Mouse (Mus musculus) forebrain, embryonic 16.5 days (tissue): Measurements from ENCODE around the gene Park7. TPM values are rescaled to one million over a fixed set of nuclear protein-coding genes. Genes with fewer than 3 reads are reported as not detected.
"Not testable (repeated sequence)": the region's sequence is repeated elsewhere in the genome, so short reads cannot be mapped to it uniquely, and the experiment has no call there.

ENCODE experiments used
- ATAC-seq: fragments of 200-750 bp; cut with Nextera tagmentation; 2 replicates; pipeline ENCODE4 v1.8.0; 2017; ENCODE audit warnings: mild to moderate bottlenecking, moderate library complexity
- H3K27ac ChIP-seq: fragments of 300-500 bp; sonication (generic); 2 replicates; pipeline ENCODE4 v1.5.1; 2014; ENCODE audit warnings: low read length, control low read depth
- H3K27me3 ChIP-seq: fragments of 300-500 bp; sonication (generic); replicated peaks from 2 replicates; pipeline ENCODE4 v1.6.1; 2014; ENCODE audit warnings: low read length; ENCODE audit not compliant: control insufficient read depth, insufficient read depth
- H3K36me3 ChIP-seq: fragments of 300-500 bp; sonication (generic); 2 replicates; pipeline ENCODE4 v1.6.1; 2014; ENCODE audit not compliant: control insufficient read depth, insufficient read depth
- H3K4me1 ChIP-seq: fragments of 300-500 bp; sonication (generic); replicated peaks from 2 replicates; pipeline ENCODE4 v1.6.1; 2014; ENCODE audit warnings: low read length; ENCODE audit not compliant: control insufficient read depth, insufficient read depth
- H3K4me2 ChIP-seq: fragments of 300-500 bp; sonication (generic); 2 replicates; pipeline ENCODE4 v1.6.1; 2014; ENCODE audit warnings: mild to moderate bottlenecking, low read length, control low read depth
- H3K4me3 ChIP-seq: fragments of 300-500 bp; sonication (generic); replicated peaks from 2 replicates; pipeline ENCODE4 v1.5.1; 2014; ENCODE audit warnings: mild to moderate bottlenecking, low read length, control low read depth
- H3K9ac ChIP-seq: fragments of 300-500 bp; sonication (generic); replicated peaks from 2 replicates; pipeline ENCODE4 v1.6.1; 2014; ENCODE audit warnings: low read depth, low read length, control low read depth
- H3K9me3 ChIP-seq: fragments of 300-500 bp; sonication (generic); 2 replicates; pipeline ENCODE4 v1.6.1; 2016; ENCODE audit warnings: low read length; ENCODE audit not compliant: control insufficient read depth
- WGBS: fragments of 180-500 bp; shearing (Covaris S2); extraction: QIAGEN DNeasy Blood & Tissue Kit; methylation state at CpG from one replicate; pipeline ENCODE4 v1.1.7; 2014; 5-methylcytosine and 5-hydroxymethylcytosine counted together
- polyA plus RNA-seq: library from polyadenylated mRNA; unstranded; fragments of >200 nt; fragmentation: Nextera tagmentation; extraction: Ambion mirVana; gene quantifications from 2 replicates; pipeline ENCODE4 v1.2.1, GENCODE M21; 2015

Gene Park7
- polyA plus RNA-seq, 1 experiment from 2014 or later = 370 TPM

GRCm38 (mm10) chr4:150917336-150918027 is 3.2 kb upstream of the Park7 start:
- ATAC-seq = no peak
- no peak overlapping the region for H3K27ac ChIP-seq
- H3K4me2 ChIP-seq = no peak overlapping the region
- no peaks in the 10 kb centered on the region for H3K27me3 ChIP-seq
- H3K4me1 ChIP-seq = peaks cover 13% of the 10 kb centered on the region
- H3K9me3 ChIP-seq = no peaks in the 10 kb centered on the region
- no peaks in the 10 kb centered on the region for H3K36me3 ChIP-seq
- 71% methylated on average over 8 of the region's 8 CpGs for WGBS
- no peak overlapping the region for H3K4me3 ChIP-seq
- no peak overlapping the region for H3K9ac ChIP-seq

- no peak for ATAC-seq
- WGBS = 45% methylated on average over 10 of the region's 10 CpGs
- H3K4me2 ChIP-seq = peak overlapping the region; percentile 82
- no peaks in the 10 kb centered on the region for H3K27me3 ChIP-seq
- peaks cover 13% of the 10 kb centered on the region for H3K4me1 ChIP-seq
- H3K27ac ChIP-seq = peak overlapping the region; percentile 7; the same call in 1 of the 2 replicates
- peak overlapping the region; percentile 75 for H3K4me3 ChIP-seq
- no peaks in the 10 kb centered on the region for H3K9me3 ChIP-seq
- H3K9ac ChIP-seq = peak overlapping the region; percentile 71
- H3K36me3 ChIP-seq = no peaks in the 10 kb centered on the region
Measured at GRCm38 (mm10) chr4:150915181-150915906, 1.1 kb upstream of the Park7 start.

- Histone ChIP-seq H3K4me2 (peak overlapping the region; percentile 82), H3K9me3 (no peaks in the 10 kb centered on the region), H3K27me3 (no peaks in the 10 kb centered on the region), H3K9ac (peak overlapping the region; percentile 78), H3K4me1 (peaks cover 21% of the 10 kb centered on the region), H3K27ac (peak overlapping the region; percentile 79; the same call in 1 of the 2 replicates), H3K36me3 (no peaks in the 10 kb centered on the region), H3K4me3 (peak overlapping the region; percentile 75)
- ATAC-seq = no peak
- WGBS = 13% methylated on average over 12 of the region's 12 CpGs
Measured at GRCm38 (mm10) chr4:150913743-150914142, 494 bp downstream of the Park7 start.

GRCm38 (mm10) chr4:150910164-150910951 is 3.9 kb downstream of the Park7 start:
- Histone ChIP-seq H3K27ac (peak overlapping the region; percentile 60), H3K36me3 (no peaks in the 10 kb centered on the region), H3K4me2 (peak overlapping the region; percentile 52), H3K4me3 (peak overlapping the region; percentile 36), H3K27me3 (no peaks in the 10 kb centered on the region), H3K9me3 (no peaks in the 10 kb centered on the region), H3K4me1 (peaks cover 25% of the 10 kb centered on the region), H3K9ac (peak overlapping the region; percentile 51; the same call in 1 of the 2 replicates)
- ATAC-seq = no peak; the same call in 1 of the 2 replicates
- WGBS = 84% methylated on average over 19 of the region's 19 CpGs

- peak overlapping the region; percentile 79 for H3K4me2 ChIP-seq
- peaks cover 19% of the 10 kb centered on the region for H3K4me1 ChIP-seq
- no peaks in the 10 kb centered on the region for H3K9me3 ChIP-seq
- peak; percentile 88 for ATAC-seq
- under 1% methylated on average over 55 of the region's 56 CpGs for WGBS
- peak overlapping the region; percentile 60 for H3K27ac ChIP-seq
- peak overlapping the region; percentile 70 for H3K4me3 ChIP-seq
- peak overlapping the region; percentile 68 for H3K9ac ChIP-seq
- peaks cover 3% of the 10 kb centered on the region; the same call in 1 of the 2 replicates for H3K36me3 ChIP-seq
- no peaks in the 10 kb centered on the region for H3K27me3 ChIP-seq
Measured at GRCm38 (mm10) chr4:150909451-150910156, 4.6 kb downstream of the Park7 start.

GRCm38 (mm10) chr4:150908512-150908911 is 5.7 kb downstream of the Park7 start:
- 71% methylated on average over 5 of the region's 5 CpGs for WGBS
- H3K9ac ChIP-seq, H3K27ac ChIP-seq, H3K36me3 ChIP-seq, H3K9me3 ChIP-seq, H3K27me3 ChIP-seq, H3K4me2 ChIP-seq, ATAC-seq, H3K4me3 ChIP-seq: not testable (repeated sequence)
- peaks cover 16% of the 10 kb centered on the region for H3K4me1 ChIP-seq

- H3K9ac ChIP-seq = no peak overlapping the region
- no peaks in the 10 kb centered on the region for H3K27me3 ChIP-seq
- 95% methylated on average over 8 of the region's 8 CpGs for WGBS
- no peak overlapping the region for H3K4me2 ChIP-seq
- H3K9me3 ChIP-seq = no peaks in the 10 kb centered on the region
- H3K4me3 ChIP-seq = no peak overlapping the region
- H3K27ac ChIP-seq = no peak overlapping the region
- no peak for ATAC-seq
- H3K36me3 ChIP-seq = peaks cover 16% of the 10 kb centered on the region
- H3K4me1 ChIP-seq = peaks cover 14% of the 10 kb centered on the region
Measured at GRCm38 (mm10) chr4:150907099-150907498, 7.1 kb downstream of the Park7 start.

- Histone ChIP-seq H3K9me3 (no peaks in the 10 kb centered on the region), H3K9ac (no peak overlapping the region), H3K4me3 (no peak overlapping the region), H3K4me1 (peaks cover under 1% of the 10 kb centered on the region), H3K4me2 (no peak overlapping the region), H3K27ac (no peak overlapping the region), H3K36me3 (peaks cover 33% of the 10 kb centered on the region), H3K27me3 (no peaks in the 10 kb centered on the region)
- no peak for ATAC-seq
- 95% methylated on average over 14 of the region's 14 CpGs for WGBS
Measured at GRCm38 (mm10) chr4:150903091-150903742, 11.0 kb downstream of the Park7 start.
